Mouse (Mus musculus) ovary, adult 18-20 months (tissue): Measurements from ENCODE around the gene Gm4707.
"Not testable (repeated sequence)": the region's sequence is repeated elsewhere in the genome, so short reads cannot be mapped to it uniquely, and the experiment has no call there.

ENCODE experiments used
- DNase-seq: peaks from one replicate; pipeline ENCODE4 v3.0.0; 2022; ENCODE audit warnings: low spot score, mixed read lengths

The Gm4707 gene

DNA sequence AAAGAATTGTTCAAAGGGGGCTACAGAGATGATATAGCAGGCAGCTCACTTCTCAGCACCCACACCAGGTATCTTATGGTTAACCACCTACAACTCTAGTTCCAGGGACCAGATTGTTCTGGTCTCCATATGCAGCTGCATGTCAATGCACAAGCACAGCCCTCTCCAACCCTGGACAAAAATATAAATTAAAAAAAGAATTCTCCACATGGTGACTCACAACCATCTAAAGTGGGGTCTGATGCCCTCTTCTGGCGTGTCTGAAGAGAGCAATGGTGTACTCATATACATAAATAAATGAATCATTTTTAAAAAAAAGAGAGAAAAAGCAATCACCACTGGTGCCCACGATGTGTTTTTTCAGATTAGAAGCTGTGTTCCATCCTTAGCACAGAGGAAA lies 15.0 kb downstream of the Gm4707 start:
- no peak for DNase-seq

DNA sequence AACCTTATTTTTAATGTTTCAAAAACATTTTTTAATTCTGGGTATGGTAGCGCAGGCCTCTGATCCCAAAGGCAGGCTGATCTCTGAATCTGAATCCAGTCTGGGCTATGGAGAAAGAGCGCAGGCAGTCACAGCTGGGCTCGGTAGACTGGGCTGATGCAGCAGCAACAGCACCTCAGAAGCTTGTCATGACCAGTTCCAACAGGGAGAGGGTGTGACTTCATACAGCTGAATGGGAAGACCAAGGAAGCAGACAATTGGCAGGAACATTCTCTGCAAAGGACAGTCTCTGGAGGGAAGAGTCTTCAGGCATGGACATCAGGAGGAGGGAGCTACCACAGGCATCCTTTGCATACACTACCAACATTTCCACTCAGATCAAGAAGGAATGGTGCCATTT lies 15.6 kb downstream of the Gm4707 start:
- DNase-seq = no peak

DNA sequence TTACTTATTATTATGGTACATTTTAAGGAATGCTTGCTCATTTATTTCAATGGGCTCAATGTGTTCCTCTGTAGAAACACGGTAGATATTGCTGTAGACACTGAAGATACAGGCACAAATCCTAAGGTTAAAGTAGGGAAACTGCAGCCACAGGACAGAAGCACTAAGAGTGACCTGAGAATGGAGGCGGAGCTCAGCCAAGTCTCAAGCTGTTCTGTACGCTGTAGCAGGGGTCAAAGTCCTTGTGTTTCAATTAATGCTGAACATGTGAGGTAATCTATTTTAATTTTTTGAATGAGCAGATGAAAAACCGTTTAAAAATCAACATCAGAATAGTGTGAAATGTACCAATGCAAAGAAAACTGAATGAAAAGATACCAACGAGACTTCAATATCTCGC lies 16.4 kb downstream of the Gm4707 start:
- no peak for DNase-seq

DNA sequence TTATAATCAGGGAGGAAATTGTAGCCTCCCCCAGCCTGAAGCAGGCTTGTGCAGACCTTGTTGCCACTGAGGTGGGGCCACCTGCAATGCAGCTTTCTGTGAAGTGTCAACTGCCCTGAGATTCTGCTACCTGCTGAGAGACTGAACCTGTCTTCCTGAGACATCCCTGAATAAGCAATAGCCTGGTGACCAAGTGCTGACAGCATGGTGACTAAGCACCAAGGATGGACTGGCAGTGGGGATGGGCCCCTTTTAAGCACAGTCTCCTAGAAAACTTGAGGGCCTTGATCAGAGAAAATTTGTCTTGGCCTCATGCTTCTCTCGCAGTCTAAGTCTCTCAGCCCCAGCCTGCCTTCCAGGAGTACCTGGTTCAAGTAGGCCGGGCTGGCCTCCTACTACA lies 37.2 kb downstream of the Gm4707 start:
- not testable (repeated sequence) for DNase-seq

DNA sequence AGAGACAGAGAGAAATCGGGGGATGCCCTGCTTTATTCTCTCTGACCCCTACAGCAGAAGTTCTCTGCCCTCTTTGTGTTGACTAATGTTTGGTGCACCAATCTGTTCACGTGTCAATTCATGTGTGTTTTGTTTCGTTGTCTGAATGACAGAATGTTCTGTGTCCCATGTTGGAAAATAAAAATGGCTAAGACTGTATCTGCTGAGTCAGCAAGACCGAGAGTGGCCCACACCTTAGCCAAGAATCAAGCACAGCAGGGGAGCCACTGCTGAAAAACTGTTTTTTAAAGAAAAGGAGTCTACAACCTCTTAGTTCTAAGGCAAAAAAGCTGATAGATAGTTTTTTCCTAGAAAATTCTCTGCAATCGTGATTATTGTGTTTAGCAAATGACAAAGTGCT lies 40.3 kb downstream of the Gm4707 start:
- not testable (repeated sequence) for DNase-seq

DNA sequence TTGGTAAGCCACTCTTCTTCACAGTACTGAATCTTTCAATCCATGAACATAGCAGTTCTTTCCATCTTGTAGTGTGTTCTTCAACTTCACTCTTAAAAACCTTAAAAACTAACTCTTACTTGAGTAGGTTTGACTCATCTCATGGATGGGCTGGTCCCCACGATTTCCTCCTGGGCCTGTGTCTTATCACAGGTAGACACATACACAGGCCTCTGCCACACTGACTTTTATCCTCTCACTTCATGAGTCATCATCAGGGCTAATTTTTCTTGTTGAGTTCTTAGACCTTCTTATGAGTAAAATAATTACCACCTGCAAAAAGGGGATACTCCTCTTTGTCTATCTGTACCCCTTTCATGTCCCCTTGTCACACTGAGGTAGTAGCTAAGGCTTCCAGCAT lies 42.7 kb downstream of the Gm4707 start:
- no peak for DNase-seq
